ENCODE assay signal across 8 mouse cellular contexts in the genomic region with DNA sequence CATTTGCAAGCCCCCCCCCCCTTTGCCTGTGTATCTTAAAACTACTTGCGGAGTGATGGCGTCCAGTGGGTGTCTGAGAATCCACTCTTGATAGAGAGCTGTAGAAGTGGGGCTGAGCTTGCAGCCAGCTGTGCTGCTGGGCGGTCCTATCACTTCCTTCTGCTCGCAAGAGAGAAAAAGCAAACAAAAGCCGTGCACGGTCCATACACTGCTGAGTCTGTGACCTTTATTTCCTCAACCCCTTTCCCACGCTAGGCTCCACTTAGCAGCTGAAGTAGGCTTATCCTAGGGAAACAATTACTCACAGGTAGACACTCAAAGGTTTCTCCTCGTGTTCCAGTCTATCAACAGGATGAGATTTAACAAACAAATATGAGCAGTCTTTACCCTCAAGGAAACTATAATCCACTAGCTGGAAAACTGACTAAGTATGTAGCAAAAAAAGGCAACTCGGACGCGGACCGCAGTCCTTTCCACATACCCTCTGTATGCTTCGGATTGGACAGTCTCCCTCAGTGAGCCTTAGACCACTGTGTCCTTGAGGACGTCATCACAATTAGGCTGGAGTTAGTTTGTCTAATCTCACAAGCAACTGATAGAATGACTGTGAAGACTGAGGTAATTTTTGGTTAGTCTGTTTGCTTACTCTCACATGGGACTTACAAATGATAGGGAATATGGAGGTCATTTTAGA.
DNase-seq lines count a peak whose midpoint lies in the region; ATAC-seq and TF ChIP-seq lines count a peak whose summit lies in the region.

No protein-coding gene starts in this region.

- TF ChIP-seq EP300 in heart, postnatal 0 days (IDR thresholded peaks at IDR 0.05; ENCODE audit: low read depth): no peak

- 0 out of 2 replicates have a peak, but pooled peaks cover 1% of the 10 kb centered on the region for H3K27me3 ChIP-seq in spleen, adult 2 months (ENCODE audit: control insufficient read depth, insufficient read depth, low read length)
- no peaks in the 10 kb centered on the region for H3K27me3 ChIP-seq in heart, postnatal 0 days (ENCODE audit: control insufficient read depth, insufficient read depth, low read length)

- H3K9ac ChIP-seq in heart, postnatal 0 days (replicated peaks; ENCODE audit: low read depth, low read length): no peak overlapping the region; the same call in 1 of the 2 replicates

- H3K27ac ChIP-seq in spleen, adult 2 months (ENCODE audit: insufficient read depth, low read length): peak overlapping the region; percentile 37; the same call in 1 of the 2 replicates
- H3K27ac ChIP-seq in heart, postnatal 0 days (ENCODE audit: low read depth): peak overlapping the region; percentile 76

- no peaks in the 10 kb centered on the region for H3K36me3 ChIP-seq in spleen, adult 2 months (ENCODE audit: control insufficient read depth, insufficient read depth, low read length)
- no peaks in the 10 kb centered on the region for H3K36me3 ChIP-seq in heart, postnatal 0 days (replicated peaks; ENCODE audit: control insufficient read depth, insufficient read depth, low read length)

- peak; percentile 81 for ATAC-seq in heart, postnatal 0 days (ENCODE audit: insufficient read depth, low read depth)
- peak; percentile 60 for ATAC-seq in megakaryocyte progenitor cell, adult 5-6 weeks (replicated peaks; ENCODE audit: poor library complexity)

- WGBS in spleen, adult 2 months: 4% methylated on average over 14 of the region's 14 CpGs
- WGBS in heart, postnatal 0 days: 23% methylated on average over 14 of the region's 14 CpGs

- H3K4me1 ChIP-seq in spleen, adult 2 months (ENCODE audit: control insufficient read depth, insufficient read depth, insufficient read length): no peaks in the 10 kb centered on the region
- H3K4me1 ChIP-seq in heart, postnatal 0 days (ENCODE audit: control insufficient read depth, insufficient read depth): no peaks in the 10 kb centered on the region

- no peaks in the 10 kb centered on the region for H3K9me3 ChIP-seq in heart, postnatal 0 days (replicated peaks; ENCODE audit: control insufficient read depth, low read length)

- DNase-seq in spleen, adult 2 months (ENCODE audit: low read depth in 1 of 2, low spot score in 2 of 2): no peak
- no peak for DNase-seq in spleen, adult 12 weeks (ENCODE audit: low spot score)
- DNase-seq in heart, postnatal 0 days (ENCODE audit: low spot score): peak; percentile 61
- DNase-seq in kidney, postnatal 36 days: peak; percentile 26 to 35
- DNase-seq in thymus, postnatal 25 days: peak; percentile 19
- DNase-seq in cerebellum, postnatal 25 days: no peak
- no peak for DNase-seq in left cerebral cortex, adult 18-20 months (ENCODE audit: low spot score in 2 of 2)

- TF ChIP-seq POLR2A in spleen, adult 2 months (IDR thresholded peaks at IDR 0.05; ENCODE audit: low read depth, low read length): no peak

- peak overlapping the region; percentile 52 for H3K4me2 ChIP-seq in heart, postnatal 0 days (ENCODE audit: low read depth, low read length)

- peak overlapping the region; percentile 27; the same call in 1 of the 2 replicates for H3K4me3 ChIP-seq in spleen, adult 2 months (ENCODE audit: extremely low read depth, insufficient read depth, insufficient read length)
- peak overlapping the region; percentile 31 for H3K4me3 ChIP-seq in heart, postnatal 0 days (ENCODE audit: low read depth, low read length)

- no peak for TF ChIP-seq CTCF in spleen, adult 2 months (IDR thresholded peaks at IDR 0.05; ENCODE audit: extremely low read depth, insufficient read depth, insufficient read length, insufficient replicate concordance)
- no peak for TF ChIP-seq CTCF in heart, postnatal 0 days (IDR thresholded peaks at IDR 0.05; ENCODE audit: low read depth)

Comparison
In these comparisons a context has a peak if more than half of its experiments do, and no peak if none do; other contexts are left out.
1. DNase-seq: peak in heart, postnatal 0 days (single experiment), kidney, postnatal 36 days (2 of 2) and thymus, postnatal 25 days (single experiment); none in spleen, adult 2 months (0 of 2), spleen, adult 12 weeks (single experiment), cerebellum, postnatal 25 days (0 of 2) and left cerebral cortex, adult 18-20 months (0 of 2).